Mouse (Mus musculus) CH12.LX (cell line): ENCODE measurements around the gene Kdm4b. TPM values are rescaled to one million over a fixed set of nuclear protein-coding genes. Genes with fewer than 3 reads are reported as not detected.

Experiments used
- DNase-seq: peaks from one replicate; pipeline ENCODE4 v3.0.0-alpha.2; 2013; ENCODE audit errors: extremely low read depth
- H3K27ac ChIP-seq: 2 replicates; pipeline ENCODE4 v1.5.1; 2012; ENCODE audit warnings: low read depth, mild to moderate bottlenecking, control low read depth, moderate library complexity; ENCODE audit not compliant: insufficient read depth
- H3K27me3 ChIP-seq: replicated peaks from 2 replicates; pipeline ENCODE3; 2012; ENCODE audit warnings: inconsistent platforms
- H3K36me3 ChIP-seq, 2 experiments: replicated peaks in 1 of 2; 2 replicates each; pipeline versions ENCODE3 to v1.6.1; 2012; ENCODE audit warnings: inconsistent platforms in 1 of 2, low read length in 1 of 2, mild to moderate bottlenecking in 1 of 2, mixed read lengths in 1 of 2, moderate library complexity in 1 of 2; ENCODE audit not compliant: control insufficient read depth in 1 of 2, insufficient read depth in 1 of 2
- H3K4me1 ChIP-seq, 2 experiments: 2 replicates each; pipeline ENCODE4 v1.6.1; 2012; ENCODE audit warnings: inconsistent platforms in 1 of 2, moderate library complexity in 1 of 2; ENCODE audit not compliant: insufficient read depth in 2 of 2, control insufficient read depth in 1 of 2
- H3K4me2 ChIP-seq: 2 replicates; pipeline ENCODE4 v1.6.1; 2012; ENCODE audit warnings: low read depth, mild to moderate bottlenecking, control low read depth; ENCODE audit not compliant: poor library complexity, insufficient read depth, severe bottlenecking
- H3K4me3 ChIP-seq, 3 experiments: fragments of 150-350 bp in 1 of 3; sonication (generic) in 1 of 3; replicated peaks in 1 of 3; 2 replicates each; pipeline versions ENCODE3 to v1.5.1; 2011 to 2012; ENCODE audit warnings: low read depth in 2 of 3, low read length in 2 of 3, mild to moderate bottlenecking in 2 of 3, moderate library complexity in 2 of 3, control low read depth in 1 of 3, improper control_type of control experiment in 1 of 3, inconsistent platforms in 1 of 3, mixed read lengths in 1 of 3; ENCODE audit not compliant: poor library complexity in 1 of 3
- H3K79me2 ChIP-seq: replicated peaks from 2 replicates; pipeline ENCODE4 v1.6.1; 2012; ENCODE audit warnings: mild to moderate bottlenecking, moderate library complexity; ENCODE audit not compliant: control insufficient read depth, poor library complexity, insufficient read depth, severe bottlenecking; ENCODE audit errors: extremely low read depth
- H3K9ac ChIP-seq: 2 replicates; pipeline ENCODE4 v1.6.1; 2012; ENCODE audit warnings: low read depth, mild to moderate bottlenecking, control low read depth, moderate library complexity; ENCODE audit not compliant: insufficient read depth
- H3K9me3 ChIP-seq: replicated peaks from 2 replicates; pipeline ENCODE3; 2012; ENCODE audit warnings: low read length, inconsistent platforms, mixed read lengths
- BHLHE40 ChIP-seq: IDR thresholded peaks from 2 replicates; pipeline ENCODE4 v1.6.1; 2011; ENCODE audit warnings: mild to moderate bottlenecking, low read depth, low read length, improper control_type of control experiment
- CHD1 ChIP-seq: IDR thresholded peaks from 2 replicates; pipeline ENCODE4 v1.6.1; 2012; ENCODE audit warnings: low read depth, low read length, improper control_type of control experiment, inconsistent platforms
- CHD2 ChIP-seq: IDR thresholded peaks from 2 replicates; pipeline ENCODE4 v1.6.1; 2011; ENCODE audit warnings: low read length, improper control_type of control experiment
- CTCF ChIP-seq, 2 experiments: IDR thresholded peaks in 1 of 2; conservative IDR thresholded peaks in 1 of 2; 2 replicates each; pipeline ENCODE4 v1.5.1; 2011 to 2012; ENCODE audit warnings: low read depth in 2 of 2, low read length in 2 of 2, improper control_type of control experiment in 1 of 2, inconsistent platforms in 1 of 2, mild to moderate bottlenecking in 1 of 2, moderate library complexity in 1 of 2
- E2F4 ChIP-seq: IDR thresholded peaks from 2 replicates; pipeline ENCODE4 v1.6.1; 2011; ENCODE audit warnings: low read depth, low read length, improper control_type of control experiment; ENCODE audit not compliant: insufficient replicate concordance
- ELF1 ChIP-seq: IDR thresholded peaks from 2 replicates; pipeline ENCODE4 v1.6.1; 2014; ENCODE audit warnings: low read depth, mild to moderate bottlenecking, inconsistent platforms, low read length, improper control_type of control experiment
- ETS1 ChIP-seq: conservative IDR thresholded peaks from 2 replicates; pipeline ENCODE4 v1.6.1; 2012; ENCODE audit warnings: low read depth, mild to moderate bottlenecking, inconsistent platforms, low read length, improper control_type of control experiment, moderate library complexity
- HCFC1 ChIP-seq: IDR thresholded peaks from 2 replicates; pipeline ENCODE4 v1.6.1; 2012; ENCODE audit warnings: low read depth, mild to moderate bottlenecking, inconsistent platforms, low read length, improper control_type of control experiment
- JUND ChIP-seq: conservative IDR thresholded peaks from 2 replicates; pipeline ENCODE4 v1.6.1; 2011; ENCODE audit warnings: low read depth, low read length, improper control_type of control experiment
- KAT2A ChIP-seq: IDR thresholded peaks from 2 replicates; pipeline ENCODE4 v1.6.1; 2012; ENCODE audit warnings: low read length, improper control_type of control experiment, inconsistent platforms; ENCODE audit not compliant: insufficient replicate concordance
- MAX ChIP-seq: IDR thresholded peaks from 2 replicates; pipeline ENCODE4 v1.6.1; 2011; ENCODE audit warnings: low read length, improper control_type of control experiment
- MYC ChIP-seq: IDR thresholded peaks from 2 replicates; pipeline ENCODE4 v1.6.1; 2011; ENCODE audit warnings: low read depth, mild to moderate bottlenecking, improper control_type of control experiment, low read length
- POLR2A ChIP-seq: IDR thresholded peaks from 2 replicates; pipeline ENCODE4 v1.6.1; 2011; ENCODE audit warnings: low read depth, mild to moderate bottlenecking, improper control_type of control experiment, low read length
- RAD21 ChIP-seq: IDR thresholded peaks from 2 replicates; pipeline ENCODE4 v1.6.1; 2011; ENCODE audit warnings: low read depth, mild to moderate bottlenecking, low read length, improper control_type of control experiment, moderate library complexity
- RCOR1 ChIP-seq: conservative IDR thresholded peaks from 2 replicates; pipeline ENCODE4 v1.6.1; 2012; ENCODE audit warnings: low read depth, mild to moderate bottlenecking, inconsistent platforms, low read length, improper control_type of control experiment
- SIN3A ChIP-seq: IDR thresholded peaks from 2 replicates; pipeline ENCODE4 v1.6.1; 2012; ENCODE audit warnings: low read length, improper control_type of control experiment, inconsistent platforms
- SMC3 ChIP-seq: IDR thresholded peaks from 2 replicates; pipeline ENCODE4 v1.6.1; 2011; ENCODE audit warnings: low read depth, low read length, improper control_type of control experiment
- USF2 ChIP-seq: conservative IDR thresholded peaks from 2 replicates; pipeline ENCODE4 v1.6.1; 2011; ENCODE audit warnings: low read depth, low read length, improper control_type of control experiment
- ZKSCAN1 ChIP-seq: IDR thresholded peaks from 2 replicates; pipeline ENCODE4 v1.6.1; 2012; ENCODE audit warnings: low read depth, inconsistent platforms, low read length, improper control_type of control experiment, borderline replicate concordance
- ZMIZ1 ChIP-seq: IDR thresholded peaks from 2 replicates; pipeline ENCODE4 v1.6.1; 2012; ENCODE audit warnings: low read depth, mild to moderate bottlenecking, inconsistent platforms, low read length, improper control_type of control experiment
- dilution Hi-C: fragments of 300-500 bp; cut with MboI; formaldehyde crosslinking; loops from 2 replicates; pipeline ENCODE4 v1.14.3; 2020; ENCODE audit warnings: low sequenced_read_pairs; ENCODE audit not compliant: extremely low pct_unique_long_range_greater_than_20kb, extremely low pct_ligation_motif_present
- in situ Hi-C: fragments of 300-500 bp; cut with MboI; formaldehyde crosslinking; loops from 3 replicates; pipeline ENCODE4 v1.14.3; 2019; ENCODE audit warnings: low sequenced_read_pairs, low pct_ligation_motif_present, low pct_unique_long_range_greater_than_20kb, mixed read lengths
- polyA plus RNA-seq: library from polyadenylated mRNA; unstranded; fragments of >175 nt; gene quantifications from 2 replicates; pipeline ENCODE4 v1.2.1, GENCODE M21; 2012; ENCODE audit warnings: low read depth; ENCODE audit not compliant: insufficient read length
- total RNA-seq, 2 experiments: library from RNA; depleted of rRNA; stranded (reverse); fragments of 300-350 nt in 1 of 2; fragments of >200 nt in 1 of 2; gene quantifications; 2 replicates each; pipeline ENCODE4 v1.2.3; 2012 to 2014

Kdm4b gene
- total and polyA plus RNA-seq, 3 experiments = 12.3 to 19.5 (median 14.2) TPM

DNA sequence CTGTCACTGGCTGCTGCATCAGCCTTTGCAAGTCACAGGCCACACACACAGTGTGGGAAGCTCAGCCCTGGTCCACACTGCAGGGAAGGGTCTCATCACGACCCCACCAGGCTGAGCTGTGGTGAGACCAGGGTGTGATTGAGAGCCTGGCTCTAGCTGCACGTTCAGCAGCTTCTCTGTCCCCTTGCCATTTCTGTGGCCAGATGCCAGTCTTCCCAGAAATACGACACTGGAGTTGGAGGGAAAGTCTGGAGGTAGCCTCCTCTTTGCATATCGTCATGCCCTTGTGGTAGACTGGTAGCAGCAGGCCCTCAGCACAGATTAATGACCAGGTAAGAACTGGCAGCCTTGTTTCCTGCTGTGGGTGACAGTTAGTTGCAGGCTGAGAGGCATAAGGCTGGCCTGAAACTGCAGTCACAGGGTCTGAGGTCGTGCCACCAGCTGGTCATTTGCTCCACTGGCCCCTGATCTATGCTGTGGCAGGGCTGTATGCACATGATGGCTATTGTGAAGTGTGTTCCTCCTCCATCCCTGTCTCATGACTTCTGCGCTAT, 53.5 kb downstream of the Kdm4b start:
- Histone ChIP-seq H3K27ac (no peak overlapping the region), H3K4me3 (no peak overlapping the region), H3K4me1 (peaks cover 3 to 10% of the 10 kb centered on the region in 2 experiments; a peak in 3 of 4 replicates), H3K9me3 (no peaks in the 10 kb centered on the region), H3K9ac (no peak overlapping the region), H3K4me2 (no peak overlapping the region), H3K79me2 (no peaks in the 10 kb centered on the region), H3K27me3 (no peaks in the 10 kb centered on the region), H3K36me3 (peaks cover 20 to 91% of the 10 kb centered on the region in 2 experiments)
- DNase-seq = no peak
- dilution Hi-C loops (no loop called here), in situ Hi-C loops (no loop called here)
- TF ChIP-seq SIN3A = no peak
- no peak for TF ChIP-seq MYC

GRCm38 (mm10) chr17:56380286-56380685, 54.4 kb downstream of the Kdm4b start:
- in situ Hi-C loops (no loop called here), dilution Hi-C loops (no loop called here)
- no peaks in the 10 kb centered on the region for H3K27me3 ChIP-seq
- H3K9ac ChIP-seq = no peak overlapping the region
- no peaks in the 10 kb centered on the region for H3K79me2 ChIP-seq
- no peak overlapping the region for H3K27ac ChIP-seq
- no peak overlapping the region for H3K4me2 ChIP-seq
- H3K4me3 ChIP-seq = no peak overlapping the region
- peaks cover 20 to 91% of the 10 kb centered on the region in 2 experiments for H3K36me3 ChIP-seq
- H3K4me1 ChIP-seq = peaks cover 3 to 10% of the 10 kb centered on the region in 2 experiments; a peak in 3 of 4 replicates
- H3K9me3 ChIP-seq = no peaks in the 10 kb centered on the region
- no peak for TF ChIP-seq RCOR1
- TF ChIP-seq POLR2A = no peak
- TF ChIP-seq SMC3 = no peak
- TF ChIP-seq CHD1 = no peak
- no peak for TF ChIP-seq ZKSCAN1
- no peak for TF ChIP-seq E2F4
- no peak for TF ChIP-seq CTCF (conservative IDR thresholded peaks at IDR 0.05 in 1 of 2, IDR thresholded peaks at IDR 0.05 in 1 of 2; ENCODE audit: low read depth in 2 of 2, low read length in 2 of 2)
- TF ChIP-seq MAX = no peak
- TF ChIP-seq ZMIZ1 = no peak
- TF ChIP-seq JUND = no peak
- TF ChIP-seq SIN3A = no peak
- TF ChIP-seq HCFC1 = no peak
- no peak for TF ChIP-seq USF2
- TF ChIP-seq CHD2 = no peak
- no peak for TF ChIP-seq KAT2A
- no peak for TF ChIP-seq BHLHE40
- no peak for TF ChIP-seq ETS1
- no peak for TF ChIP-seq RAD21
- TF ChIP-seq ELF1 = no peak
- no peak for DNase-seq
